Mouse (Mus musculus) heart, embryonic 15.5 days (tissue): ENCODE measurements at regions not wholly inside any gene's neighbourhood (a gene's known extent, or its start where the extent isn't known, plus 50 kb on each side); places are given as distances from the start of the nearest gene placed in this dataset.

Experiments used
- ATAC-seq: fragments of 200-750 bp; cut with Nextera tagmentation; replicated peaks from 2 replicates; pipeline ENCODE4 v1.8.0; 2017; ENCODE audit warnings: low read depth, moderate TSS enrichment; ENCODE audit not compliant: insufficient number of reproducible peaks, insufficient read depth, low FRiP score
- H3K27ac ChIP-seq: fragments of 300-500 bp; sonication (generic); 2 replicates; pipeline ENCODE4 v1.5.1; 2015; ENCODE audit warnings: mild to moderate bottlenecking, inconsistent platforms
- H3K27me3 ChIP-seq: fragments of 300-500 bp; sonication (generic); 2 replicates; pipeline ENCODE4 v1.6.1; 2015; ENCODE audit warnings: inconsistent platforms
- H3K36me3 ChIP-seq: fragments of 300-500 bp; sonication (generic); 2 replicates; pipeline ENCODE4 v1.6.1; 2015; ENCODE audit warnings: mild to moderate bottlenecking, inconsistent platforms
- H3K4me1 ChIP-seq: fragments of 300-500 bp; sonication (generic); replicated peaks from 2 replicates; pipeline ENCODE4 v1.6.1; 2015; ENCODE audit warnings: inconsistent platforms
- H3K4me2 ChIP-seq: fragments of 300-500 bp; sonication (generic); 2 replicates; pipeline ENCODE4 v1.6.1; 2015; ENCODE audit warnings: inconsistent platforms, mild to moderate bottlenecking, moderate library complexity
- H3K4me3 ChIP-seq: fragments of 300-500 bp; sonication (generic); 2 replicates; pipeline ENCODE4 v1.5.1; 2015; ENCODE audit warnings: mild to moderate bottlenecking, inconsistent platforms
- H3K9ac ChIP-seq: fragments of 300-500 bp; sonication (generic); 2 replicates; pipeline ENCODE4 v1.6.1; 2015; ENCODE audit warnings: mild to moderate bottlenecking, inconsistent platforms
- H3K9me3 ChIP-seq: fragments of 300-500 bp; sonication (generic); replicated peaks from 2 replicates; pipeline ENCODE4 v1.6.1; 2016; ENCODE audit warnings: inconsistent platforms
- WGBS: fragments of 180-500 bp; shearing (Covaris S2); methylation state at CpG from one replicate; pipeline ENCODE4 v1.1.7; 2015; ENCODE audit warnings: mixed read lengths; 5-methylcytosine and 5-hydroxymethylcytosine counted together

DNA sequence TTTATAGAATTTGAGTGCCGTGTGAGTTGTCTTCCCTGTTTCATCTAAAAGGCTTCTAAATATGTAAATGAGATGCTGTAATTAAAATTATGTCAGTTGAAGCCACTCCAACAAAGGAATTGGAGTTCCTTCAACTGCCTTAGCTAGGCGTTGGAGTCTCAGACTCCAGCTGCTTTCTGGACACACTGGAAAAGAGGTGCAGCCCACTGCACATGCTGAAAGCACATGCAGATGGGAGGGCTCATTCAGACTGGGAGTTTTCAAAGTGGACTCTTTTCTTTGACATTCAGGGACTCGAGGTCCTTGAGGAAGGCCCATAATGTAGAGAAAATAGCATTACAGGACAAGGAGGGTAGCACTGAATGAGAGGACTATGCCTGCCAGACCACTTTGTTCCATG, 650.7 kb downstream of the Robo2 start:
- 69% methylated on average over 3 of the region's 3 CpGs for WGBS
- no peaks in the 10 kb centered on the region for H3K9me3 ChIP-seq
- H3K4me3 ChIP-seq = no peak overlapping the region
- no peaks in the 10 kb centered on the region for H3K27me3 ChIP-seq
- no peaks in the 10 kb centered on the region for H3K4me1 ChIP-seq
- H3K27ac ChIP-seq = no peak overlapping the region
- no peak overlapping the region for H3K4me2 ChIP-seq
- ATAC-seq = no peak
- no peak overlapping the region for H3K9ac ChIP-seq
- no peaks in the 10 kb centered on the region for H3K36me3 ChIP-seq

DNA sequence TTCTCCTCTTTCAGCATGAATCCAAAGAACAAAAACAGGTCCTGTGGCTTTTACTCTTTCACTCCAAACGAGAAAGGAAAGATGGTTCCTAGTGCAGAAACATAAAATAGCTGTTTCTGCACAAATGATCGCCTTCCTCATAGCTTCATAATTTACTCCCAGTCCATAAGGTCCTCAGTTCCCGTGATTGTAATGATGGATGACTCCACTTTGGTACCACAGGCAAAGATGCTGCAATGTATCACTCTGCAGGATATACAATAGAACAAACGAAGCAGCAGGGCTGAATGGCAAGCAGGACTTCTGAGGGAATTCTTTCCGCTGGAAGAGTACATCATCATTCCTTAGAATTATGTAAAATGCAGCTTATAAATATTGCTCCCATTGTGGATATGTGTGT, 652.8 kb downstream of the Robo2 start:
- Histone ChIP-seq H3K9me3 (no peaks in the 10 kb centered on the region), H3K36me3 (no peaks in the 10 kb centered on the region), H3K4me3 (no peak overlapping the region), H3K27ac (no peak overlapping the region), H3K27me3 (no peaks in the 10 kb centered on the region), H3K4me2 (no peak overlapping the region), H3K9ac (no peak overlapping the region), H3K4me1 (no peaks in the 10 kb centered on the region)
- 71% methylated on average over 5 of the region's 5 CpGs for WGBS
- ATAC-seq = no peak

DNA sequence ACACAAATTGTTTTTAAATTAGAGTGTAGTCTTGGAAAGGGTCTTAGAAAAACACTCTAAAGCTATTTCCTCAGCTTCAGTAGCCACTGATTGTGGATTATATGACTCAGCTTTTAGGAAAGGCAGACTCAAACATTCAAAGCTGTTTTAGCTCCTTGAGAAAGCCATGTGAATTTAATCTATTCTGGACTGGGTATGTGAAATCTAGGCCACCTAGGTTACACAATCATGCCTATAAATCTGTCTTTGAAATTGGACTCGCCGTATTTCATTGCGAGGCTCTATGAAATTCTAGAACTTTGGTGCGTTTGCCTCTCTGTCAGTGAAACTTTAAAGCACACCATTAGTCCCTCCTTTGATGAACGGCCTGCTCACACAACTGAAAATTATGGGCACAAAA, 657.3 kb downstream of the Robo2 start:
- no peak for ATAC-seq
- Histone ChIP-seq H3K27me3 (no peaks in the 10 kb centered on the region), H3K36me3 (no peaks in the 10 kb centered on the region), H3K9ac (no peak overlapping the region), H3K27ac (no peak overlapping the region), H3K9me3 (no peaks in the 10 kb centered on the region), H3K4me3 (no peak overlapping the region), H3K4me2 (no peak overlapping the region), H3K4me1 (no peaks in the 10 kb centered on the region)
- 68% methylated on average over 5 of the region's 5 CpGs for WGBS

DNA sequence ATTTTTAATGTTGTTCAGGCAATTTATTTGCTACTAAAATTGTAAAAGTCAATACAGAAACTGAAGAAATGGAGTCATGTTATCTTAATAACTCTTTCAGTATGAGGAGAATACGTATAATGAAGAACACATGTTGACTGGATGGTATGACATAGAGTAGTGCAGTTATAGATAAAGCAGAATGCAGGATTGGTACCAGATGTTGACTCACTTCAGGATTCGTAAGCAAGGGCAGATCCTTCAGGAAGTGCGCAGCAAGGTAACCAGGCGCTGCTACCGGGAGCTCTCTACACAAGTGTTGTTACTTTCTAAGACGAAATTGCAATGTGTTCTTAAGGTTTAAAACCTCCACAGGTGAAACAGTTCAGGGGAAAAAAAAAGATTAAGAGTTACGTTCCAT, 683.3 kb downstream of the Robo2 start:
- Histone ChIP-seq H3K4me2 (no peak overlapping the region), H3K27ac (no peak overlapping the region), H3K9me3 (no peaks in the 10 kb centered on the region), H3K27me3 (no peaks in the 10 kb centered on the region), H3K4me1 (no peaks in the 10 kb centered on the region), H3K9ac (no peak overlapping the region), H3K4me3 (no peak overlapping the region), H3K36me3 (no peaks in the 10 kb centered on the region)
- no peak for ATAC-seq
- WGBS = 80% methylated on average over 7 of the region's 7 CpGs

DNA sequence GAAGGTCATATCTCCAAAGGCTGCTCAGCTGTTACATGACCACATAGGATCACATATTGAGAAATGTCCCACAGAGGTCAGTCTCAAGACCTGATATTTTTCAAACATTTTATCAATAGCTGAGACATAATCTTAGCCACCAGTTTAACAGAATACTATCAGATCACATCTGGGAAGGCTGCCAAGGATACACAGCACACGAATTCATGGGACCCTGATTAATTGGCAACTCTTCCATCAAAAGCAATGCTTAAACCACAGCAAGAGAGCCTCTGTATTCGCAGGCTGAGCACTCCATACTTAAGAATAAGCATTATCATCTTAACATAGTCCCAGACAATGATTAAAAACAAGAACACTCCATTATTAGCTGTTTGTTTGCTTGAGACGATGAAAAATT, 691.9 kb downstream of the Robo2 start:
- Histone ChIP-seq H3K27ac (no peak overlapping the region), H3K27me3 (no peaks in the 10 kb centered on the region), H3K4me1 (no peaks in the 10 kb centered on the region), H3K9ac (no peak overlapping the region), H3K9me3 (no peaks in the 10 kb centered on the region), H3K4me3 (no peak overlapping the region), H3K4me2 (no peak overlapping the region), H3K36me3 (no peaks in the 10 kb centered on the region)
- no peak for ATAC-seq
- 61% methylated on average over 3 of the region's 3 CpGs for WGBS

DNA sequence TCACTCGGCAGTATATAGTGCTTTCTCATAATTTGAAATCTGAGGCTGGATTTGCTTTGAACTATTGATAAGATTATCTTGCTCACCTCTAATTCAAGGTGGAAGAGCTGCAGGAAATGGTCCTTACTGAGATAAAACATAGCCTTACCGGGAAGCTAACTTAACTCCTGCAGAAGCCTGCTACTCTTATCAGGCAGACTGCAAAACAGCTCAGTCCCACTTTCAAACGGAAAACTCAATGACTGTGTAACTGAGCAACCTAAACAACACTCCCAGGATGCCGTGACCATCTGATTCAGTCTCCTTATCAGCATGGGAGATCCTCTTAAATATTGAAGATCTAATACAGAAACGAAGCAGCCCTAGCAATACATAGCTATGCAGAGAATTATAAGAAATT, 695.3 kb downstream of the Robo2 start:
- H3K27me3 ChIP-seq = no peaks in the 10 kb centered on the region
- H3K9me3 ChIP-seq = no peaks in the 10 kb centered on the region
- no peak overlapping the region for H3K9ac ChIP-seq
- ATAC-seq = no peak
- H3K4me1 ChIP-seq = no peaks in the 10 kb centered on the region
- H3K4me3 ChIP-seq = no peak overlapping the region
- no peaks in the 10 kb centered on the region for H3K36me3 ChIP-seq
- no peak overlapping the region for H3K27ac ChIP-seq
- 32% methylated on average over 5 of the region's 5 CpGs for WGBS
- no peak overlapping the region for H3K4me2 ChIP-seq

DNA sequence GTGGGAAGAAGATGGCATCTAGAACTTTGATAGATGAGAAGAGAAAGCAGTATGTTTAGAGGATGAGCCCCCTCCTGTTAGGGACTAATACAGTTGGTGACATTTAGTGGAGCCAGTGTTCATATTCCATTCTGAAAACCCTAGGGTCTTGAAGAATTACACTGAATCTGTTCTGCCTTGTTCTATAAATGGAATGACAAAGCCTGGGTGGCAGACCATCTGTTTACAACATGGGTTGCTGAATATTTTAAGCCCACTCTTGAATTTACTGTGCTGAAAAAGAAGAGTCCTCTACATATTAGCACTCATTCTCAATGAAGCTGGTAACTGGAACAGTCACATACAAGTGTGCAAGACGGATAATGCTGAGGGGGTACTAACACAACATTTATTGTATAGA, 704.6 kb downstream of the Robo2 start:
- H3K4me2 ChIP-seq = no peak overlapping the region
- no peaks in the 10 kb centered on the region for H3K27me3 ChIP-seq
- no peaks in the 10 kb centered on the region for H3K4me1 ChIP-seq
- H3K36me3 ChIP-seq = no peaks in the 10 kb centered on the region
- no peak overlapping the region for H3K4me3 ChIP-seq
- ATAC-seq = no peak
- no peak overlapping the region for H3K9ac ChIP-seq
- H3K9me3 ChIP-seq = no peaks in the 10 kb centered on the region
- H3K27ac ChIP-seq = no peak overlapping the region
- WGBS = 84% methylated on average over 1 of the region's 1 CpGs

DNA sequence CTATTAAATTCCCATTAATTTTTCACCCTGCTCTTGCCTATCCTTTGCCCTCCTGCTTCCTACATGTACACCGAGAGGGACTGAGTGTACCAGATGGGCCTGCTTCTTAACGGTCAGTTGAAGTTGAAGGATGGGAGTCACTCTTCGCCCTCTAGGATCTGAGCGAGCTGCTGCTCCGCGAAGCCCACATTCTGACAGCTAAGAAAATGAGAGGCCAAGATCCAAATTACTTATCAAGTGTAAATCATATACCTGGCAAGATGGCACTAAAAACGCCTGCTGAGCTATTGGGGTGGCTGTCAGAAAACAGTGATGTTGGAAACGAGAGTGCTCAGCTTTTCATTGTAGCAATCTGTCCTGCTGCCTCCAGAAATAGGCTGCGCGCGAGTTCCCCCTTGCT, 722.4 kb downstream of the Robo2 start:
- Histone ChIP-seq H3K9ac (no peak overlapping the region), H3K4me2 (no peak overlapping the region), H3K4me3 (no peak overlapping the region), H3K27me3 (no peaks in the 10 kb centered on the region), H3K27ac (no peak overlapping the region), H3K9me3 (no peaks in the 10 kb centered on the region), H3K36me3 (no peaks in the 10 kb centered on the region), H3K4me1 (no peaks in the 10 kb centered on the region)
- 64% methylated on average over 11 of the region's 11 CpGs for WGBS
- no peak for ATAC-seq

DNA sequence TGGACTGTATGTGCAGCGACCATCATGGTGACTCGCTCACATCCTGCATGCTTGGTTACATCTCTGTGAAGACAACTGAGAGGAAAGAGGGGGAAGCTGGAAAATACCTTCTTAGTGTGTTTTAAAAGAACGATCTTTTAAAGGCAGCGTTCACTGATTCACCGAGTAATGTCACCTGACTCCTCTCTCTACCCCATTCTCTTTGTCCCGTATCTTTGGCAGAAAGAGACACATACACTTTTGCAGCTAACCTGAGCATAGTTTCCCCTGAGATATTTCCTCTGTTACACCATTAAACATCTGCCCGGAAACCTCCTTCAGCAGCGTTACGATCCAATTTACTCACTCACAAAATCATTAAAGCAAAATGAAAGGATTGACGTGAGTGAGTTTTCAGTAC, 731.8 kb downstream of the Robo2 start:
- WGBS = 83% methylated on average over 10 of the region's 10 CpGs
- Histone ChIP-seq H3K27me3 (no peaks in the 10 kb centered on the region), H3K9ac (no peak overlapping the region), H3K4me3 (no peak overlapping the region), H3K36me3 (no peaks in the 10 kb centered on the region), H3K9me3 (no peaks in the 10 kb centered on the region), H3K27ac (no peak overlapping the region), H3K4me1 (no peaks in the 10 kb centered on the region), H3K4me2 (no peak overlapping the region)
- ATAC-seq = no peak

DNA sequence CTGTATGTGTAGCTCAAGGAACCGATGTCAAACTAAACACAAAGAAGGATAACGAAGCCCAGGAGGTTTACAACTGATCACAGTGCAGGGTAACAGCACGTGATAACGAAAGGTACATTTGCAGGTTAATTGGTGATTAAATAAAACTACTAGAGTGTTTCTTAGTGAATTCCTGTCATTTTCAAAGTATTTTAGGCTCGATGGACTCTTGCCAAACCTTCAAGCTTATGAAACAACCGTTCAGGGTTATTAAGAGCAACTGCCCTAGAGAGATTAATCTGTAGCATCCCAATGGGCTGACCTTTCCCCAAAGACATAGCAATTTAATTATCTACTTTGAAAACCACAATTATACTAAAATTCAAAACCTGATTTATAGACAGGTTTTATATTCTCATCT, 741.1 kb downstream of the Robo2 start:
- H3K27me3 ChIP-seq = no peaks in the 10 kb centered on the region
- no peaks in the 10 kb centered on the region for H3K9me3 ChIP-seq
- no peak overlapping the region for H3K4me2 ChIP-seq
- H3K4me1 ChIP-seq = no peaks in the 10 kb centered on the region
- H3K4me3 ChIP-seq = no peak overlapping the region
- no peaks in the 10 kb centered on the region for H3K36me3 ChIP-seq
- H3K9ac ChIP-seq = no peak overlapping the region
- no peak overlapping the region for H3K27ac ChIP-seq
- WGBS = 65% methylated on average over 6 of the region's 6 CpGs
- no peak for ATAC-seq

DNA sequence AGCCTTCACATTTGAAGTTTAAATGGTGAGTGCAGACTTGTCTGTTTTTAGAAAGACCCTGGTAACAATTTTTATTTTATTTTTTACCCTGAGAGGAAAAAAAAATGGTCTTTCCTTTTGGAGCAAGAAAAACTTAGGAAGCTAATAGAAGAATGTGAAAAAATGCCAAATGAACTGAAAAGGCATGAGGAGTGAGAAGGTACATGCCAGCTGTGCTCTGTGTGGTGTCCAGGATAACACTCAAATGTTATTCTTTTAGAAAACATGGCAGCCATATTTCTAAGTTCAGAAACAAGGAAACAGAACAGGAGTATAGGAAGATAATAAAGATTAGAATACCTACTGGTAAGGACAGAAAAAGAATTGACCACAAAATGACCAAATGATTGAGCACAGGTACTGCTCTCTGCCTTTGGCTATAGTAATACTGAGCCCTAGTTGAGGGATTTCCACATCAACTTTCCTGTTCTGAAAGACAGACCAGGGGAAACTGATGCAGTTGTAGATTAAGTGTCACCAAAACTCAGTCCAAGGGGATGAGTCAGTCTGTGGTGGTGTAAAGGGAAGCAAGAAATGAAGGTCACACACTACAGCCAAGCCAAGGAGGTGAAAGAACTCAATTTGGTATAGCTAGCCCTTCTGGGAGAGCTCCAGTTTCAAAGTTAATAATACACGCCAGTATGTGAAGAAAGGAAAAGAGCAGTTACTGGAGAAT, 758.5 kb downstream of the Robo2 start:
- WGBS = 77% methylated on average over 1 of the region's 1 CpGs

DNA sequence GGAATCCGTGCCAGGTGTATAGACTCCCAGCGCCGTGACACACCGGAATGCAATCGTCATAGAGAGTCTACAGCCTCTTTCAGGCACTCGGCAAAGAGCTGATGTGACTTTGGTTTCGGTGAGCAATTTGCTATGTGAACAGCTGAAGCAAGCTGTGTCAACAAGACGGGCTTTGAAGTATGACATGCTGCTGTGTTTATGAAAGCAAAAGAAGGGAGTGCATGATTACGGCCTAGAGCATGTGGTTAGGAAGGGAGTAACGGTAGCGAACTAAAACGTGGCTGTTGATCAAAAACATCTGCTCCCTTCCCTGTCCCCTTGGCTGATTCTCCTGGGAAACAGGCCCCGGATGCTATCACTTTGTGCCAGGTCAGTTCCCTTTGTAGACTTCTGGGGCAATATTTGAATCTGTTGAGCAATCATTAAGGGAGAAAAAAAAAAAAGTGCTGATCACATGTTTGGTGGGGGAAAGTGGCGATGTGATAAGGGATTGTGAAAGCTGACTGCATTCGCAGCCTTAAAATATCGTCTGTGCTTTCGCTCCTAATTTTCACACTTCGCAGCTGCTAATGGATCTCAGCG, 764.3 kb downstream of the Robo2 start:
- no peaks in the 10 kb centered on the region for H3K9me3 ChIP-seq
- peak overlapping the region; percentile 28 for H3K4me3 ChIP-seq
- no peaks in the 10 kb centered on the region for H3K36me3 ChIP-seq
- no peaks in the 10 kb centered on the region for H3K27me3 ChIP-seq
- H3K27ac ChIP-seq = no peak overlapping the region
- peak overlapping the region; percentile 53 for H3K4me2 ChIP-seq
- ATAC-seq = 0 out of 2 replicates have a peak, but pooled peaks have one; percentile 35
- no peak overlapping the region for H3K9ac ChIP-seq
- no peaks in the 10 kb centered on the region for H3K4me1 ChIP-seq
- WGBS = 39% methylated on average over 19 of the region's 19 CpGs

More for the DNA sequence above, 758.5 kb downstream of the Robo2 start:
- no peak overlapping the region for H3K27ac ChIP-seq
- H3K4me1 ChIP-seq = no peaks in the 10 kb centered on the region
- H3K27me3 ChIP-seq = no peaks in the 10 kb centered on the region
- no peak overlapping the region for H3K4me3 ChIP-seq
- no peak for ATAC-seq
- no peak overlapping the region for H3K4me2 ChIP-seq
- no peaks in the 10 kb centered on the region for H3K9me3 ChIP-seq
- no peaks in the 10 kb centered on the region for H3K36me3 ChIP-seq
- H3K9ac ChIP-seq = no peak overlapping the region
